Mouse (Mus musculus) kidney, adult 8-10 months (tissue): ENCODE data around the gene Cnot2.

ENCODE experiments used
- DNase-seq, 2 experiments: peaks; one replicate each; pipeline ENCODE4 v3.0.0; 2022

Gene Cnot2

DNA sequence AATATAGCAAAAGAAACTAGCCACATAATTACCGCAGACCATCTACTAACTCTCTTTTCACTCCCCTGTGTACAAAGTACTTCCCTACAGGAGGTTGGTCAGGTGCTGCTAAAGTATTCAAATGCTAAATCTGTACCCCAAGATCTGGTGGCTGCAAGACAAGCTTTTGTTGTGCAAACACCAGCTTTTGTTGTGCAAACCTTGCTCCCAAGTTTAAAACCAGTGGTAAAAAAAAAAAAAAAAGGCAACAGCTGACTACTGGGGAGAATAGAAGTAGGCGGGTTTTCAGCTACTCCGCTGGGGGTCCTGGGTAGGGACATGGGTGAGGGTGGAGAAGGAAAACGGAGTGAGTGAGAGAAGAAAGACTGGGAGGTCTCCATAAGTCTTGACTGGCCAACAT is 19.1 kb downstream of the Cnot2 start:
- DNase-seq = no peak

DNA sequence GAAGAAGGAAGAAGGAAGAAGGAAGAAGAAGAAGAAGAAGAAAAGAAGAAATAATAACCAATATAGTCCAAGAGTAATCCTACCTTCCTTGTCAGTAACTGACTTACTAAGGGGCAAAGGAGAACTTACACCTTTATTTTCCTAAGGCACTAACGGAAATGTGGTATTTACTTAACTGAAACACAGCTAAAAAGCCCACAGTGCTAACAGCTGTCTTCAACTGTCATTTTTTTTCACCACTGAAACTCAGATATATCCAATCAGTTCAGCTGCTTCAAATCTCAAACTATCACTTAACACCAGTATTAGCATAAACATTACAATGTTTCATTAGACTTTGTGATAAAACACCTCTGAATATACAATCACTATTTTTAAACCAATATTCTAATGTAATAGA is 22.1 kb downstream of the Cnot2 start:
- DNase-seq = no peak

DNA sequence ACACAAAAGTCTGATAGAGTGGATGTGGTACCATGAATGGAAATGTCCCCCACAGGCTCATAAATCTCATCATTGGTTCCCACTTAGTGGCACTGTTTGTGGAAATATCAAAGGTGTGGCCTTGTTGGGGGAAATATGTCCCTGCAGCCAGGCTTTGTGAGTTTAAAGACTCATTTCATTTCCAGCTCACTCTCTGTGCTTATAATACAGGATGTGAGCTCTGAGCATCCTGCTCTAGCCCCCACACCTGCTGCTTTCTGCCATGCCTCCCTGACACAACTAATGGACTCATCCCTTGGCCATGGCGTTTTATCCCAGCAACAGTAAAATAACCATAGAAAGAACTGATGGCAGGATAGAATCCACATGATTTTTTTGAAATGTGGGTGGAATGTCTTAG is 24.1 kb downstream of the Cnot2 start:
- no peak for DNase-seq

DNA sequence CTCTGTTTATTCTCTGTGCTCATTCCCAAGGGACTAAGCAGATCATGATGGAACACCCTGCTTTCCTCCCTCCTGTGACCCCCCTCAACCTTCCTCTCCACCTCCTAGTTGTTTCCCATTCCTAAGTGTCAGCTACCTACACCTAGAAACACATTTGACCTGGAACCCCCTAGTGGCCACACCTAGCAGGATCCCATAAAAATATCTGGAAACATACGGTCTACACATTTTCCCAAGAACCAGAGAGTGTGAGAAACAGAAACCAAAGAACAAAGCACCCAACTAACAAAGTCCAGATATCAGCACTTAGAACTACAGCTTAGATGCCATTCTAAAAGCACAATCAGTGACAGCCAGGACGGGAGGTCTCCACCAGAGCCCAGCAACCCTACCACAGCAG is 26.9 kb downstream of the Cnot2 start:
- no peak for DNase-seq

DNA sequence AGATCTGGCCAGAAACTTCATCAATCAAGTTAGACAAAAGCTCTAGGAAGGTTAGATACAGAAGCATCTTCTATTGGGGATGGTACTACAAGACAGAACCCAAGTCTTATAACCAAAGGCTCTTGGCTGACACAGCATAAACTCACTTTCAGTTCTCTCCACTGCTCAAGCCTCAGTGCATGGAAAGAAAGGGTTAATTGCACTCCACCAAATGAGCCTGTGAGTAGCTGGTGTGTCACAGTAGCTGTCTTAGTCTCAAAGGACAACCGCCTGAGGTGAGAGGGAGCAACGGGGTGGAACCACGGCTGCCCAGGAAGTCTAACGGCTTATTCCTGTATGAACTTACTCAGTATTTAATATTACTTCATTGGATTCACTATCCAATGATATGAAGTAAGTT is 33.4 kb downstream of the Cnot2 start:
- DNase-seq = no peak

DNA sequence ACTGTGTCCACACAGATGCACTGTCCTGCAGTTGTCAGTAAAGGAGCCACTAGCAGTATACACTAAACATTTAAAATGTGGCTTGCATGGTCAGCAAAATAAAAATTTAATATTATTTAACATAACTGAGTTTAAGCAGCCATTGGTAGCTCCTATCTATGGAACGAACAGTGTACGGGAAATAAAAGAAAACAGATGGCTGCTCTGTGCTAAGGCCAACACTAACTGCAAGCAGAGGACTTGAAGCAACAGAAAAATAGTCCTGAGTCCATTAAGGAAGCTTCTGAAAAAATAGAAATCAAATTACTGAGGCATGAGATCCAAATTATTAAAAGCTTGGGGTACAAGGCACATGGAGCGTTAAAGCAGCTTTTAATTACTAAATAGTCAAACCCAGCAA is 35.1 kb downstream of the Cnot2 start:
- no peak for DNase-seq

DNA sequence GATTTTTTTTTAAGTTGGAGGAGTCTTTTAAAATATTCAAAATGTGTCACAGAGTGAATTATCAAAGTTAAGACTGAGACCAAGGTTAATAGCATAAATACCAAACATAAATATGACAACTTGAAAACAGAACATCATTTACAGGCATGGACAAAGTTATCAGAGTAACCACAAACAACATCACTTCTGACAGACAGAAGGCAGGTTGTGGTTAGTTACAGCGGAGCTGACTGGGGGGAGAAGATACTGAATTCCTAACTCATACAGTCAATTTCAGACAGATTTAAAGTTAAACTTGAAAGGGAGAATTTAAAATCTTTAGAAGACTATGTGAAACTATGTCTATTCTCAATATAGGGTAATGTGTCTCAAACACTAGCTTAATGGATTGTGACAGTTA is 38.2 kb downstream of the Cnot2 start:
- DNase-seq = no peak

DNA sequence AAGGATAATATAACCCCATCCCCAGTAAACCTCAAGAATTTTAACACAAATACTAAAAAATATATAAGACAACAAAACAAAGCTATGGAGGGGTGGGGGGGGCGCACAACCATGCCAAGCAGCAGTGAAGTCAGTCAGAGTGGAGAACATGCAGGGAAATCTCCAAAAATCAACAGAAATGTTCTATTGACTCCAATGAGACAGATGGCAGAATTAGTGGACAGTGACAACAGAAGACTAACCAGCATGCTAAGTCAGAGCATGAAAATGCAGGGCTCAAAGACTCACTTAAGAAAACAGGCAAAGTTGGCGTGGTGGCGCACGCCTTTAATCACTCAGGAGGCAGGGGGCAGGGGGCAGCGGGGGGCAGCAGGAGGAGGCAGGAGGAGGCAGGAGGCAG is 40.6 kb downstream of the Cnot2 start:
- DNase-seq = no peak

DNA sequence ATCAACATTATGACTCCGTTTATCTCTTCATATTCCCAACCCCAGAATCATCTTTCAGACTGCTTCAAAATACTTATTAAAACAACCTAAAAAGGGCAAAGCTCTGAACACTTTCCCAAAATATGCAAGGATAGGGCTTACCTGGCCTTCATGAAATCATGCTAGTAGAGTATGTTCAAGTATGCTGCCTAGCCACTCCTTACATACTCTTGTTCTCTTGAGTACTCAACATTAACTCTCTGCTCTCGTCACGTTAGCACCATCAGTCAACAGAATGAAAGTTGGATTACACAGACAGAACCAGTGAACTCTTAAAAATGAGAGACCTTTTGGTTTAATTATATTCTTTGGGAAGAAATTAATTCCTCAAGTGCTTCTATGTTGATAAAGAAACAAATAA is 43.8 kb downstream of the Cnot2 start:
- DNase-seq = no peak

DNA sequence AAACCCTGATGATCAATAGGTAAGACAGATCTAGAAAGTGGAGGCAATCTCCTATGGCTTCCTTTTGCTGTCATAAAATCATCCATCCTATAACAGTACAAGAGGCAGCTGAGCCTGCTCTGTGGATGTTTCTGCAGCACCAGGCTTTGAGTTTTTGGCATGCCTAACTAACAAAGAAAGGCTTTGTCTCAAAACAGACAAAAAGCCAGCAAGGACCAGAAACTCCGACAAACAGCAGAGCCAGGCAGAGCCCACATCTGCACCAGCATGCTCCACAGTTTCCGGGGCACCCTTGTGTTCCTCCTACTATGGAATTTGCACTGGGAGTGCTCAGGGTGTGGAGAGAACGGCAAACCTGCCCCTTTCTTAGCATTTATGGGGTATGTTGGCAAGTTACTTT is 47.0 kb downstream of the Cnot2 start:
- DNase-seq = no peak

DNA sequence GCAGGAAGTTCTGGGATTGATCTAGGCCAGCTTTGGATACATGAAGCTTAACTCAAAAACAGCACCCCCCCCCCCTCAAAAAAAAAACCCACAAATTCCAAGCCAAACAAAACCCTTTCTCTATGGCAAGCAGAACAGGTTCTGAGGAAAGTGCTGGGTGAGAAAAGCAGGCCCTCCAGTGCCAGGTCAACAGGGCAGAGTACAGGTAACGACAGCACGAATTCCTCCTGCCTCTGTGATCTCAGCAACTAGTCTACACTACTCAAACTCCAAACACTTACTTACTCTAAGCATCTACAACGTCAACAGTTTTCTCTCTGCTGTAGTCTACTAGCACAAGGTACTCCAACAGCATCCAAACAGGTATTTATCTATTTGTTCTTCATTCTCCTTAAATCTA is 48.8 kb downstream of the Cnot2 start:
- DNase-seq = peak in 1 of 2 experiments; percentile 13

DNA sequence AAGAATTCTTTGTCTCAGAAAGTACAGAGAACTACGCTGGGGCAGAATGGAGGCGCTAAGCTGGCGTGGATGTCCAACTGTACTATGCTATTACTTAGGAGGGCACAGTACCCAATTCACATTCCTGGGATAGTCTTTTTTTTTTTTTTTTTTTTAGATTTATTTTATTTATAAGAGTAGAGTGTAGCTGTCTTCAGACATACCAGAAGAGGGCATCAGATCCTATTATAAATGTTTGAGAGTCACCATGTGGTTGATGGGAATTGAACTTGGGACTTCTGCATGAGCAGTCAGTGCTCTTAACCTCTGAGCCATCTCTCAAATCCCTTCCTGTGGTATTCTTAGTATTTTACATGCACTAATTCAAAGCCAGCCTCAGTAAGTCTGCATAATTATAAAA is 50.2 kb downstream of the Cnot2 start:
- DNase-seq = no peak

DNA sequence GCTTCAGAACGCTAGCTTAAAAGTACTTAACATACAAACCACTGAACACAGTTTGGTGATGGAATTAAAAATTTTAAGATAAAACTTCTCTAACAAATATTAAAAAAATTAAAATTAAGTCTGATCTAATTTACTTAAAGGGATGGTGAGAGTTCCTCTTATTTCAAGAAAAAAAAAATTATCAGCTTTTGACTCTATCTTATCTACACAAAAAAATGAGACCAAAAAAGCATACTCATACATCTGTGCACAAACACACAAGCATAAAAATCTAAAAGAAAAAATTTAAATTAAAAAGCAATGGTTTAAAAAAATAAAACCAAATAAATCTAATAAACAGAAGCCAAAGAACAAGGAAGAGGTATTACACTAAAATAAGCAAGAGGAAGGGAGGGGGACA is 61.7 kb downstream of the Cnot2 start:
- no peak for DNase-seq

DNA sequence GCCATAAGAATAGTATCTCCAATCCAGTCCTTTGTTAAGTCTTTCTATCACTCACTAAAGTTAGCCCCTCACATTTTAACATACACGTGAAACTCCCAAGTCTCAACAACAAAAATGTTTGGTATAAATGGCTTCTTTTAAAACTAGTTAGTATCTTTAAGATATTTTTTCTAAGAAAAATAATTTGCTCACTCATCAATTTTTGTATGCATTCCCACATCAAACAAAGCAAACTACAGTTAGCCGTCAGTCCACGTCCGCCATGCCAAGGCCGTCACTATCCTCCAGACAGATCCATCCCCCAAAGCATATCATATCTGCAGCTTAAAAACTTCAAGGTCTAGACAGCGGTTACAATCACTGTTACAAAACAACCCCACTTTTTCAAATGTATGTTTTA is 65.7 kb downstream of the Cnot2 start:
- no peak for DNase-seq

DNA sequence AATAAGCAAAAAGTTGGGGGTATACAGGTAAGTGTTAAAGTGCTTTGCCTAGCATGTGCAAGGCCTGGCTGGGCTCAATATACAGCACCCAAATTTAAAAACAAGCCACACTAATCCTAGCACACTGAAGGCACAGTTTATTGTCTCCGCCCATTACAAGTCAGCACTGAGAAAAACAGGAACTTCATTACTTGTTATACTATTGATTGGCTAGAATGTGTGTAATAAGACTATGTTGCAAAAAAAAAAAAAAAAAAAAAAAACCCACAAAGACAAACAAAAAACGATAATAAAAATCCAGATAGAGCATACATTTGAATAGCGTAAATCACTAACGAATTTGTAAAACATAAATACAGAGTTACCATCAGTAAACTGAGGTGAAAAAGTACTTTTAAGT is 66.2 kb downstream of the Cnot2 start:
- DNase-seq = no peak

DNA sequence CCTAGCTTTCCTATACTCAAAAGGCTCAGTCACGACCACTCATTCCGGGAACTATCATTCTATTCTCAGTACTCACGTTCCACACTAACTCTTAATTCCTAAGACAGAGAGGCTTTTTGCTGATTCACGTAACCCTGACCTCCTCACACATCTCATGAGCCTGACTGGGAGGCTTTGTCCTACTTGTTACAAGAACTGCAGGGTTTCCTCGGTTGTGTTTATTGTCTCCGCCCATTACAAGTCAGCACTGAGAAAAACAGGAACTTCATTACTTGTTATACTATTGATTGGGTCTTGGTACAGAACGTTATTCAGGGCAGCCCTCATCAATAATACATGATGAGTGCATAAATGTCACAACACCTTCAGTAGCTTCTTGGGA is 68.1 kb downstream of the Cnot2 start:
- DNase-seq = no peak

DNA sequence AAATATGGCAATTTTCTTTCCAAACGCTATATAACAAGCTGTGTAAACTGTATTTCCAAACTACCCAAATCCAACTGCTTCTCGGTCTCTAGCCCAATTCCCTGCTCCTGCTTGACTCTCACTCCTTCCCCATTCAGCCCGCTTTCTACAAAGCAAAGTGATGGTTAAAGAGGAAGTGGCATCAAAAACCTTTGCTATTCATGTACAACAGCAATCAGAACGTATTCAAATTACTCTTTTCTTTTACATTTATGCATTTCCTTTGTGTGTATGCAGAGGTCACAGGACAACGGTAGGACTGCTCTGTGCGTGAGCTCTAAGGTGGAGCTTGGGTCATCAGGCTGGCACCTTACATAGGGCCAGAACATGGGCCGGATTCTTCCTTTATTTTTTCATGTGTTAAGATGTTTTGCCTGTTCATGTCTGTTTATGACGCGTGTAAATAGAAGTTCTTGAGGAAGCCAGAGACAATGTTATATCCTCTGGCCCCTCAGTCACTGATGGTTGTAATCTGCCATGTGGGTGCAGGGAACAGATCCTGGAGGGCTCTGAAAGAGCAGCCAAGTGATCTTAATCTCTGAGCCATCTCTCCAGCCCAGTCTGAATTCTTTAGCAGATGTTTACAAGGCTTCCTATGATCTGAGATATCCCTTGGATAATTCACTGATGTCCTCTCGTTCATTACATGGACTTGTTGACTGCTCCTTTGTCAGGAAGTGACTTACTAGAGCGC is 68.6 kb downstream of the Cnot2 start:
- DNase-seq = no peak

DNA sequence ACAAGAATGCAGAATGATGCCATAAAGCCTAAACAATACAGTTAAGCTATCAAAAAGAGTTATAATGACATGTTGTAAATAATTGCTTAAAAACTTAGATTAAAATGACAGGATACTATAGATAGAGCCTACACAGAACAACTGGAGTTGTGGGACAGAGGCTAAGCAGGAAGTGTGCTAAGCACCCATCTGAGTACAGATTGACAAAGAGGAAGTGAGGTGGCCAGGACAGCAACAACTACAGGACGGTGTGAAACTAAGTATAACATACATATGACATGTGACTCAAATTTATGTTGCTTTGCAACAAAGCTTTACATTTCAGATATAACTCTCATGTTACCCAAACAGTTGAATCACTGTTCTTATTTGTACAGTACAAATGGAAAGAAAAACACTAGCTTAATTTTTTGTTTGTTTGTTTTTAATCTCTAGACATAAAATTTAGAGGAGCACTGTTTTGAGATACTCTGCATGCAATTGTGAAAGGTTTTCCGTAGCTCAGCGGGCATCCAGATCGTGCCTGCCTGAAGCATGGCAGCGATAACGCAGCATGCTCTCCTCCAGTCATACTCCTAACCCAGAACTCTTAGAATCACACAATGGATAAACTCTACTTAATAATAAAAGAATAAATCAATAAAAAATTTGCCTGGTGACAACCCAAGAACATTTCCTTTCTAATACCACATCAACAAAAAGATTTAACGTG is 75.9 kb downstream of the Cnot2 start:
- DNase-seq = no peak

DNA sequence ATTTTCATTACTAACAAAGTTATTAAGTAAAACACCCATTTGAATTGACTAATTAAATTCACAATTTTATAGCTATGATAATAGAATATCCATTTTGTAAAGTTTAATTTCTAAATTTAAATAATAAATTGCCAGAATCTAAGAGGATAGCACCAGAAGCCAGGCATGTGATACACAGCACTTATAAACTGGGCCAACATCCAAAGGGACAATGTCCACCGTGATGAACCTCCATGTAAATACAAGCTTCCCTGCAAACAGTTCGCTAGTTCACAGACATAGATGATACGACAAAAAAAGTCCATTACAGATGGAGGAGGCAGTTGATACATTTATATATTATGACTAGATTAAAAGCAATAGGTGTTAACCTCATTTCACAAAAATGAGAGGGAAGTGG is 88.5 kb downstream of the Cnot2 start:
- peak; percentile 30 to 43 for DNase-seq

DNA sequence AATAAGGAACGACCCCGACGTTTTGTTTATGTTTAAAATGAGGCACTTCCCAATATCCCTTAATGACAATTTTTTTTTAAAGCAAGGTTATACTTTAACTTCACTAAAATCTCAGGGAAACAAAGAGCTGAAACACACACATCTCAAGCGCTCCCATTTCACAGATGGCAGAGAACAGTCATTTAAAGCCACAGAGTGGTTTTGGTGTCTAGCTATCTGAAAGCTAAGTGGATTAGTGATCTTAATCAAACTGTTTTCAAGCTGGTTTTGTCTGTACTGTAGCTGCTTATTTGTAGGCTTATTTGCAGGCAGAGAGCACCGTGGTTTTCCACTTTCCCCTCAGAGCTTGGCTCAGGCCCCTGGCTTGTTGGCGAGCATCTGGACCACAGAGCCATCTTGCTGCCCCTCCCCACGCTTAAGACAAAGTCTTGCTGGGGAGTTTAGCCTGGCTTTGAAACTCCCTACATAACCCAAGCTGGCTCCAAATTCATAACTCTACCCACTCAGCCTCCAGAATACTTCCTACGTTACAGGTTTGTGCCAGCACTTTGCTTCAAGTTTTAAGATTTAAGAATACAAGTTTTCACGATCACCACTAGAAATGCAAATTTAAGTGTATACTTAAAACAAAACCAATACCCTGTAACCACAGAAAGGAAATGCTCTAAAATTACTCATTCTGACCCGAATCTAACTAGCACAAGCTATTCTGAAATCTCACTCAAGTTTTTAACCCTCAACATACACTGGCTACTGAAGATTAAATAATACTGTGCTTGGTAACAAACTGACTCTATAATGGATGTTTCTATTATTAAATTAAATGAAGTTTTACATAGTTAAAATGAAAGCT is 94.2 kb downstream of the Cnot2 start:
- no peak for DNase-seq

DNA sequence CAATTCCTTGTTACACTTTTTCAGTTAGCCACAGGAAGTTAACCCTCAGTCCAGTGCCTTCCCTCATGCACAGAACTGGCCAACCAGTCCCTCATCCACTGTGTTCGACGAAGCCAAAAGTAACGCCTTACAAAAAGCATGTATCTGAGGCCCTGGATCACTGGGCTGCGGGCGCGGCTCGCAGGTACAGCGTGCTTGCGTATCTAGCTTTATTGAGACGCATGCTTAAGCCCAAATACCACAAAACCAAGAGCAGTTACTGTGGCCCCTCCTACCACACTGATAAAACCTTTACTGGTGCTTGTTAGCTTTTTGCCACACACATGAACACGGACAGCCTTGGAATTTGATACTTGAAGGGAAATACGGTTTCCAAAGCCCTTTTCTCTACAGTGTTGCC is 99.4 kb downstream of the Cnot2 start:
- no peak for DNase-seq

DNA sequence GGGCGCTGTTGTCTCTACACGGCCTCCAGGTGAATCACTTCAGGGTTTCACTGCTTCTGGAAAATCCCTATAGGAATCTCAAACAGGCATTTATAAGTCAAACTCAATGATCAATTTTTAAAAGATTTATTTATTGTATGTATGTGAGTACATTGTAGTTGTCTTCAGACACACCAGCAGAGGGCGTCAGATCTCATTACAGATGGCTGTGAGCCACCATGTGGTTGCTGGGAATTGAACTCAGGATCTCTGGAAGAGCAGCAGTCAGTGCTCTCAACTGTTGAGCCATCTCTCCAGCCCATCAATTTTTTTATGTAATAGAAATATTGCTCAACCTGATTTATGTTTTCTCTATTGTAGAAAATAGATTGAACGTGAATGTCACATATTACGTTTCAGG is 100.3 kb downstream of the Cnot2 start:
- no peak for DNase-seq

DNA sequence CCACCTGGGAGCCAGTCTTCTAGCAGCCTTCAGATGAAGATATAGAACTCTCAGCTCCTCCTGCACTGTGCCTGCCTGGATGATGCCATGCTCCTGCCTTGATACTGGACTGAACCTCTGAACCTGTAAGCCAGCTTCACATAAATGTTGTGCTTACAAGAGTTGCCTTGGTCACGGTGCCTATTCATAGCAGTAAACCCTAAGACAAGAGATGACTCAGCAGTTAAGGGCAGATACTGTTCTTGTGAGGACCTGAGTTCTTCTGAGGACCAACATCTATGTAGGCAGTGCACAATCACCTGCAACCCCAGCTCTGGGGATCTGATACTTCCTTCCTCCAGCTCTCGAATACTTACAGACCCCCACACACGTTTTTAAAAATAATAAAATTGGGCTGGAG is 104.8 kb downstream of the Cnot2 start:
- DNase-seq = no peak

DNA sequence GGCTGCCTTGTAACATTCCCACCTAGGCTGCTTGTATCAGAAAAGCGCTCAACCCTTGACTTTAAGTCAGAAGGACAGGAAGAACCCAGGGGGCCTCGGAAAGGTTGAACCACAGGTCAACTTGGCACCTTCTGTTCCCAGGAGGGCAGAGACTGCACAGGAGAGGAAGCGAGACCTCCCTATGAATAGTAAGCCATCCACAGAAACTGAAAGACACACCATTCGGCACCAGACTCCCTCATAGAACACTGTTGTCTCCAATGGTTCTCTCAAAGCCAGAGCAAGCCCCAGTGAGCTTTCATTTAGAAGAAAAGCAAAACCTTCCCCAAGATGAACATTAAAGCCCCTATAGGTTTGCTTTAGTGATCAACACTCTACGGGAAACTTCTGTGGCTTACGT is 105.6 kb downstream of the Cnot2 start:
- DNase-seq = no peak
